Mouse (Mus musculus) left cerebral cortex, postnatal 36 days (tissue): ENCODE data around the gene Lrwd1. TPM values are rescaled to one million over a fixed set of nuclear protein-coding genes. Genes with fewer than 3 reads are reported as not detected.
"Not testable (repeated sequence)": the region's sequence is repeated elsewhere in the genome, so short reads cannot be mapped to it uniquely, and the experiment has no call there.

ENCODE experiments used
- DNase-seq, 2 experiments: peaks; one replicate each; pipeline ENCODE4 v3.0.0; 2021 to 2022; ENCODE audit warnings: low spot score in 2 of 2, mixed read lengths in 1 of 2
- intact Hi-C: fragments of 180-260 bp; cut with DNase I; formaldehyde crosslinking; loops from one replicate; pipeline ENCODE4 v1.15.1; 2025
- total RNA-seq, 2 experiments: library from RNA; stranded (reverse); gene quantifications; 2 replicates each; pipeline ENCODE4 v1.2.3; 2021

Lrwd1 gene
- total RNA-seq, 2 experiments from 2014 or later = 10.9 to 17.7 TPM

GRCm38 (mm10) chr5:136152365-136152764 lies 16.5 kb upstream of the Lrwd1 start:
- DNase-seq = no peak
- intact Hi-C loops = no loop called here

- DNase-seq, intact Hi-C loops: not testable (repeated sequence)
These were observed 13.3 kb upstream of the Lrwd1 start for GRCm38 (mm10) chr5:136149134-136149576.

DNA sequence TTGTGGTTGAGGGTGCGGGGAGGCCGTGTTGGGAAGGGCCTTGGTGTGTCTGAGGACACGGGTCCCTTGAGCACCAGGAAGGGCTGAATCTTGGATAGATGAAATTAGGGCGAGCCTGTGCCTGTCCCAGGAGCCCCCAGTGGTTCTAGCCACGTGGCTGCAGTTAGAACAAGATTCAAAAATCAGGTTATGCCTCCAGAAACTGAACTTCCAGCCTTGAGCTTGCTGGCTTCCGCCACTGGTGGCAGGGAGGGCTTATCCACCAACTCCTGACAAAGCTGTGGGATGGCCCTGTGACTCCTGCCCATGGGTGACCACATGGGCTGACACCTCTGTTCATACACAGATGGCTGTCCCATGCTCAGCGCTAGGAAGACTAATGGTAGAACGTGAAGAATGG lies 11.8 kb upstream of the Lrwd1 start:
- no peak for DNase-seq
- intact Hi-C loops = no loop called here

DNA sequence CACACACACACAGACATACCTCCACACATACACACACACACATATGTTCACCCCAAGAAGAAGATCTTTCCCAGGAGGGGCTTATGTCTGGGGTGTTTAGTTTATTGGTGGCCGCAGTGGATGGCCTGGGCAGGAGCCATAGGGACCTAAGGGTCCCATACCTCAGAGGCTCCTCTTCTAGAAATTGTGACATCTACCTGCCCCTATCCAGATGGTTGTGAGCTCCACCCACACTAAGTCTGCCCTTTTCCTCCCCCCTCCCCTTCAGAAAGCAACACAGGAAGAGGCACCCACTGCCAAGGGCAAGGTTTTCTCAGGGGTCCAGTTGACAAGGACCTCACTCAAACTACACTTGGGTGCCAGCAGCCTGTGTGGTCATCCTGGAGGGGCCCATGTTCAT lies 11.1 kb upstream of the Lrwd1 start:
- intact Hi-C loops = no loop called here
- no peak for DNase-seq

- DNase-seq = no peak
- intact Hi-C loops = no loop called here
These were observed 8.9 kb upstream of the Lrwd1 start for GRCm38 (mm10) chr5:136144606-136145430.

- DNase-seq = no peak
- intact Hi-C loops = no loop called here
These were observed 7.4 kb upstream of the Lrwd1 start for GRCm38 (mm10) chr5:136143161-136143755.

DNA sequence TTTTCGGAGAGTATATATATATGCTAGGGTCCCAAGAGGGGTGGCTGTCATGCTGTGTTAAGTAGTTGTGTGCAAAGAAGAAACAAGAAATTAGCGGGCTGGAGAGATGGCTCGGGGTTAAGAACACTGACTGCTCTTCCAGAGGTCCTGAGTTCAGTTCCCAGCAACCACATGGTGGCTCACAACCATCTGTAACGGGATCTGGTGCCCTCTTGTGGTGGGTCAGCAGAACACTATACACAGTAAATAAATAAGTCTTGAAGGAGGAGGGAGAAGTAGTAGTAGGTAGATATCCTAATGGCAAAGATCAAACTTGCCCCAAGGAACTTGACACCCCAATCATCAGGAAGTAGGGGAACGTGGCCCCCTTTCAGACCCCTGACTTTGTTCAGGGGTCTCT lies 6.9 kb upstream of the Lrwd1 start:
- DNase-seq = no peak
- intact Hi-C loops = no loop called here

DNA sequence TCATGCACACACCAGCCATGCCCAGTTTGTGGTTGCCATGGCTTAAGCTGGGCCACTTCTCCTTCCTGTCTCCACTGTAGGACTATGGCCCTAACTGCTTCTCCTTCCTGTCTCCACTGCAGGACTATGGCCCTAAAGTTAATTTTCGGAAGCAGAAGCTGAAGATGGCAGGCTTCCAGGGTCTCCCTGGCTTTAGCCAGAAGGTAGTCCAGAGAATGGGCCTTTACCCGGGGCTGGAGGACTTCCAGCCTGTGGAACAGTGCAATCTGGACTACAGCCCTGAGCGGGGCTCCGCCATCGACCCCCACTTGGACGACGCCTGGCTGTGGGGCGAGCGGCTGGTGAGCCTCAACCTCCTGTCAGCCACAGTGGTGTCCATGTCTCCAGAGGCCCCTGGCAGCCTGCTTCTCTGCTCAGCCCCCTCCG lies 4.2 kb upstream of the Lrwd1 start:
- intact Hi-C loops = no loop called here
- no peak for DNase-seq

DNA sequence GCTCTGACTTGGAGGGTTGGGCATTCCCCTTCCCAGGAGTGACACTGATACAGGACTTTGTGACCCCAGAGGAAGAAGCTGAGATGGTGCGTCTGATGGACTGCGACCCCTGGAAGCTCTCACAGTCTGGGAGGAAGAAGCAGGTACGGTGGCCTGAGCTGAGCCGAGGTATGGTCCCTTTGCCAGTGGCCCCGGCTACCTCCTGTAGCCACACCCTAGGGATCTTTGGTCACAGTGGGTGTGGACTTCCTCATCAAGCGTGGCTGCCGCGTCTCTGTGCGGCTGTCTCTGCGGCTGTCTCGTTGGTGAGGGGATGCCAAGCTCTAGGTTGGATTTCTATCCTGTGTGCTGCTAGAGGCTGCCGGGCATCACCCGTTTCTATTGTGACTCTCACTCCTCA lies 3.5 kb upstream of the Lrwd1 start:
- DNase-seq = no peak
- intact Hi-C loops = loop anchor here (5.0 kb wide), 1 partner anchor 113 kb away; no protein-coding TSS in a partner anchor

DNA sequence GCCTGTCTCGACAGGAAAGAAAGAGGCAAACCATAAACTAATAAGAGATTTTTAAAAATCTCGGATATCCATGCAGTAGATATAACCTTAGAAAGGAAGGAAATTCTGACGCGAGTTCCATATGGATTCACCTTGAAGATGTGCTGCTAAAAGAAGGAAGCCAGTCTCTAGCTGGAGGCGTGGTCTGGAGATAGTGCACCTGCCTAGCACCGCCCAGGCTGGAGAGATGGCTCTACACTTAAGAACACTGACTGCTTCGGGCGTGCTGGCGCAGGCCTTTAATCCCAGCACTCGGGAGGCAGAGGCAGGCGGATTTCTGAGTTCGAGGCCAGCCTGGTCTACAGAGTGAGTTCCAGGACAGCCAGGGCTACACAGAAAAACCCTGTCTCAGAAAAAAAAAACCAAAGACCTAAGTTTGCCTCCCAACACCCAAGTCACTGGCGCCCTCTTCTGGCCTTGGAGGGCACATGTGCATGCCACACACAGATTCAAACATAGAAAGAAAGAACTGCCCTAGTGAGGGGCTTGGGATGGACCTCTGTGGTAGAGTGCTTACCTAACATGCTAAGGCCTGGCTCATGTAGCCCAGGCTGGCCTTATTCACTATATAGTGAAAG lies 1.9 kb upstream of the Lrwd1 start:
- intact Hi-C loops = loop anchor here (5.0 kb wide), 1 partner anchor 115 kb away; no protein-coding TSS in a partner anchor
- no peak for DNase-seq

DNA sequence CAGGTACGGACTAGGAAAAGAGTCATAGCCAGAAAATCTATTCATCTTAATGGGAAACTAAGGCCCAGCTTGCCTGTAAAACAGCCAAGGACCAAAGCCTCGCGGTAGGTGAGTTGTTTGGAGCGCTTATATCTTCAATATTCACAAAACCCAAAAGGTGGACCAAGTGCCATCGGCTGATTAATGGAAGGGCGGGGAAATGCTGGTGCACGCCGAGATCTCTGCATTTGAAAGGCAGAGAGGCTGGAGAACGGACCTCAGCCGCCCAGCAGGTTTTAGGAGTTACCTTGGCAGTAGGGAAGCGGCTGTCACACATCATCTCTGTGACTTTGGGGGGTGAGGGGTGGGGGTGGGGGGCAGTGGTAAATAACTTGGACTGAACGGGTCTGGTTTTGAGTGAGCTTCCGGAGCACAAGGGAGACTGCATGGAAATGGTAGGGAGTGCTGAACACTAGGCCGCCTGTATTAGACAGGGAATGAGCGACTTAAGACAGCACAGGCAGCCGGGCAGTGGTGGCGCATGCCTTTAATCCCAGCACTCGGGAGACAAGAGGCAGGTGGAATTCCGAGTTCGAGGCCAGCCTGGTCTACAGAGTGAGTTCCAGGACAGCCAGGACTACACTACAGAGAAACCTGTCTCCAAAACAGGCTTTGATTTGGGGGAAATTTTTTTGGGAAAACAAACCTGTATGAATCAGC lies 567 bp upstream of the Lrwd1 start:
- intact Hi-C loops = loop anchor here (5.0 kb wide), 1 partner anchor 116 kb away; no protein-coding TSS in a partner anchor
- no peak for DNase-seq

GRCm38 (mm10) chr5:136122165-136122564 lies 13.7 kb downstream of the Lrwd1 start:
- no peak for DNase-seq
- intact Hi-C loops = no loop called here

- DNase-seq = no peak
- intact Hi-C loops = loop anchor here (2.0 kb wide), 1 partner anchor 18 kb away; no protein-coding TSS in a partner anchor
These were observed 19.1 kb downstream of the Lrwd1 start for GRCm38 (mm10) chr5:136116784-136117112.

DNA sequence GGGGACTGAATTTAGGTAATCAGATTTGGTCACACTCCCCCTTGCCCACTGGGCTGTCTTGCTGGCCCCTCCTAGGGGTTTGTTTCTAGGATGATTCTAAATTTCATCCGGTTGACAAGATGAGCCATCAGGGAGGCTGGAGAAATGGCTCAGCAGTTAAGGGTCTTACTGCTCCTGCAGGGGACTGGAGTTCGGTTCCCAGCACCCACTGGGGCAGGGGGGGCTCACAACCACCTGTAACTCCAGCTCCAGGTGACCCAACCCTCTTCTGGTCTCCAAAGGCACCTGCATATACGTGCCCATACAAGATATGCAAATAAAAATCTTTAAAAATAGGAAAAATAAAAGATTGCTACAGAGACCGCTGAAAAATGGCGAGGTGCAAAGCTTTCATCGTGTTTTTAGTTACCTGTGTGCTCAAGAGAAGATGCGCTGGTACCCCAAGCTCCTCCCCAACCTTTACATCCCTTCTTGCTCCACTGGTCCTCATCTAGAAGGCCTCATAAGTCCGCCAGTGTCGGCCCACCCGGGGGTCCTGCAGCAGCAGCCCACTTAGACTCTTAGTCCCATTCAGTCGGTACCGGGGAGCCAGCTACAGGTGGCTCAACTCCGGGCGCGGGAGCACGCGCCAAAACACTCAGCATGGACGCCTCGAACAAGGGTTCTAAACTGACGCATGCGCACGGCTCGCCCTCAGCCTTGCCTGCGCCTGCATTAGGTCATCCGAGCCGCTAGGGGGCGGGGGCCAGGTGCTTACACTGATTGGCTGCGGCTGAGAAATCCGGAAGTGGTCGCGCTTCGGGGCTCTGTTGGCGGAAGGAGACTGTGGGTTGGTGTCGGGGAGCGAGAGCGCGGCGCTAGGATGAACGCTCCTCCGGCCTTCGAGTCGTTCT lies 19.7 kb downstream of the Lrwd1 start, which contains the start of gene Polr2j:
Polr2j (plus strand) TSS at position 741 of the 893 bp plus-strand sequence.
- intact Hi-C loops = loop anchor here (2.0 kb wide), 1 partner anchor 19 kb away; no protein-coding TSS in a partner anchor
- peak; percentile 97 to 98 for DNase-seq

GRCm38 (mm10) chr5:136113546-136113945 lies 22.3 kb downstream of the Lrwd1 start:
- intact Hi-C loops, DNase-seq: not testable (repeated sequence)

DNA sequence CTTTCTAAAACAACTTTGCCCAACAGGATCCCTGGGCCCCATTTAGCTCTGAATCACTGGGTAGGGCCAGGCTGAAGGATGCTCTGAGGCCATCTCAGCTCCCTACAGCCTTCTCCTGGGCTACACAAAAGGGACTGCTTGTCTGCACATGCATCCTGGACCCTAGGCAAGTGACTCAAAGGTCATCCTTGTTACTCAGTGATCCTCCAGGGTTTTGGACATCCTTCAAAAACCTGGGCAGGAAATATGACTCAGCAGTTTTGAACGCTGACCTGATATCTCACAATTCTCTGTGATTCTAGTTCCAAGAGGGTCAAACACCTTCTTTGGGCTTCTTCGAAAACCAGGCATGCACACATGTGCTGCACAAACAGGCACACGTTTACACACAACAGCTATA lies 26.8 kb downstream of the Lrwd1 start:
- intact Hi-C loops = no loop called here
- no peak for DNase-seq

- intact Hi-C loops = no loop called here
- DNase-seq = no peak
These were observed 27.4 kb downstream of the Lrwd1 start for GRCm38 (mm10) chr5:136108486-136108885.

- intact Hi-C loops = no loop called here
- no peak for DNase-seq
These were observed 31.4 kb downstream of the Lrwd1 start for GRCm38 (mm10) chr5:136104511-136104910.
